Mouse (Mus musculus) frontal cortex, postnatal 36 days (tissue): Measurements from ENCODE around the gene Ier5.

ENCODE experiments used
- DNase-seq, 2 experiments: peaks; one replicate each; pipeline ENCODE4 v3.0.0; 2022; ENCODE audit warnings: low spot score in 2 of 2

Gene Ier5

DNA sequence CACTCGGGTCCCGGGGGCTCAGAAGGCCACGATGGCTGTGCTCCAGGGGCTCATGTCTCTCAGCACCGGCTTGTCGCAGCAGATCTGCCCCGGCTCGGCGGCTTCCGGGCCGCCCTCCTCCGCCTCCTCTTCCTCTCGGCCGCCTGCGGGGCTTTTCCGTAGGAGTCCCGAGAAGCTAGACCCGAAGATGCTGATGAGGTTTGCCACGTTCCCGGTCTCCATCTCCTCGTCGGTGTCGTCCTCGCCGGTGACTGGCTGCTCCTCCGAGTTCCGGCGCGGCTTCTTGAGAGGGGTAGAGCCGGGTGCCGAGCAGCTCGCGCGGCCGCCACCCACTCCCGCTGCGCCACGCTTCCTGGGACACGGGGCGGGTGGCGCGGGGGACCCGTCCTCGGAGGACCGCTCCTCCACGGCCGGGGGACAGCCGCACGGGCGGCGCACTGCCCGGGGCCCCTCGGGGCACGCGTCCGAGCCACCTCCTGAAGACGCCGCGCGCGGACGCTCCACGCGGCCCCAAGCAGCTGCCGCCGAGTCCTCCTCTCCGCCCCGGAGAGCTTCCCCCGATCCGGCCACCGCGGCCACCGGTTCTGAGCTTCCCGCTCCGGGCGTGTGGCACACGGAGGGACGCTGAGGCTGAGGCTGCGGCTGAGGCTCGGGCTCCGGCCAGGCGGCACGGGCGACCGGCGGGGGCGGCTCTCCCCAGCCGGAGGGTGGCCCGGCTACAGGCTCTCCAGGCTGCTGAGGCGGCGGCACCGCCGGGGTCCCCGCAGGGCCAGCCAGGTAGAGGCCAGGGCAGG lies 753 bp downstream of the Ier5 start:
- peak in 1 of 2 experiments; percentile 63 for DNase-seq

DNA sequence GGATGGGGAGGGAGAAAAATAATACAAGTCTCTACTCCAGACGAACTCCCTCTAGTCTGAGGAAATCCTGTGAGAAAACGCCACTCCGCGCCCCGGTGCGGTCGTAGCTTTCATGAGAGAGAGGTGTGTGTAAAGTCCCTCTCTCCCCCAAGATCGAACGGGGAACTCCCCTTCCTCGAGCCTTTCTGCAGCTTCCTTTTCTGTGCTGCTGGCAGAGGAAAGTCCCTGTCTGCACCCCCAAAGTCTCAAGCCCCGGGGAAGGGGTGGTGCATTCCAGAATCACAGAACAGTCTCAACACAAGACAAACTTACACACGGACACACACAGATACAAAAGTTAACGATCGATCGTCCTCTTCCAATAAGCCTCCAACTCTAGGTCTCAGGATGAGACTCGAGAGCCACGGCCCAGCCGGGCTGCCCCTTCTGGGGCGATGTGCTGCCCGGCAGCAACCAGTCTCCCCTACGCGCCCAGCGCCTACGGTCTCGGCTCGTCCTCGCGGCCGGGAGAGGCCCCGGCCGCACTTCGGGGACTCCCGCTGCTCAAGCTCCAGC lies 1.4 kb downstream of the Ier5 start:
- no peak for DNase-seq

DNA sequence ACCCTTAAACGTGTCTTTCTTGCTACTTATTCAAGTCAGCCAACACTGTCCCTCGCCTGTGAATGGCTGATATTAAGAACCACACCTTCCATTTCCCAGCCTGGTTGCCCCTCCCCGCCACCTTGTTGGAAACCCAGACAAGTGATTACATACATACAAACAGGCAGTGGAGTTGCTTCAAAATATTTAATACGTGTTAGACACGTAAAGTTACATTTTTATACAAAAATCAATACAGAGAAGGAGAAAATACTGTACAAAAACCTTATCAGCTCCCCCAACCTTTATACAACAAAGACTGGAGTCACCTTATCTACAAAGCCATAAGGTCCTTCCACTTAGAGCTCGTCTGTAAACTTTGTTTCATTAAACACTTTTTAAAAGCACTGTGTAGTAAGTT lies 2.1 kb downstream of the Ier5 start:
- no peak for DNase-seq

GRCm38 (mm10) chr1:155096620-155097261 lies 2.7 kb downstream of the Ier5 start:
- no peak for DNase-seq

DNA sequence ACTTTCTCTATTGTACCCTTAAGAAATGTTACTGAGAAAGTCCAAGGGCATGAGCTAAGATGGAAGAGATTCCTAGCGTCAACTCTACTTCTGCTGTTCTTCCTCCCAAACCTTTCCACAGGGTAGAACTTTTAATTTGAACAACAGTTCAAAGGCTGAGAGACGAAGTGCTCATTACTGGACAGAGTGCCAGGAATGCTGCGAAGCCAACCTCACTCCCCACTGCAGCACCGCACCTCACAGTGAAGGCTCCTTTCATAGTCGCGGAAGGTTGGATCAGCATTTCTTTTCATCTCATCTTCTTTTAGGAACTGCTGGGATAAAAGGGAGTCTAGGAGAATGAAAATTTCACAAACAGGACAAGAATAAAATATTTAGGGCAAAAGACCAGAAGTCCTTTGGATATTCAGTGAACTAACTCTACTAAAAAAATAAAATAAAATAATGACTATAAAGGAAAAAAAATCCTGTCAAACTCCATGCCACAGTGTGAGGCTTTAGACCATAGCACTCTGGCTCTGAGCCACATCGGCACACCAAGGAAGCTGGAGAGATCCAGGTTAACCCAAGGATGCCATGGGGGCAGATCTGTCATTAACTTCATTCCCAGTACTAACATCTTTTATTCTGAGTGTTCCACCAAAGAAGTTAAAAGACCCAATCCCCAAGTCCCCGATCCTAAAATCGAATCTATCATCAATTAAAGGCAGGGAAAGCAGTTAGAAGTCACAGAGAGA lies 5.3 kb downstream of the Ier5 start:
- DNase-seq, result no peak

DNA sequence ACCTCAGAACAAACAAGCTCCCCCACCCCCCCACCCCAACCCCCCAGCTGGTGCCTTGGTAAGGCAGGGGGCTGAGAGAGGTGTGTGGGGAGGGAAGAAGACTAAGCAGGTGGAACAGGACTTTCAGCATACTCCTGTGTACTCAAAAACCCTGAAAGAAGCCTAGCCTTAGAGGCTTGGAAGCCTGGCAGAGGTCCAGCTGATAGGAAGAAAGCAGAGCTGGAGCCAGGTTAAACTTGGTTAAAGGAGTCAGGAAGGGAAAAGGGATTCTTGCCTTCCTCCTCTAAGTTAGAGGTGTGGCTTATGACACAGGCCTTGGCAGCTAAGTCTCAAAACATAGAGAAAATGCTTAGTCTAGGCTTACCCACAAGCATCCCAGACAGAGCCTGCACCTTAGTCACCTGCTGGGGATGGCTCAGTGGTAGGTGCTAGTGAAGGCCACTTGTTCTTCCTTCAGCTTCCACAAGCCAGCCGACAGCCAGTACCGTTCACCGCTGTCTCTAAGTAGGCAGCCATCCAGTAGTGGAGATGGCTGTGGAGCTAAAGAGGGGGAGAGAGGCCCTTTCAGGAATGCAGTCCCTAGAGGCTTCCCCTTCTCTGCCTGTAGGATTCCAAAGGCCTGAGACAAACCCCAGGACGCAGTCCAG lies 6.2 kb downstream of the Ier5 start:
- DNase-seq, result no peak

GRCm38 (mm10) chr1:155091842-155092800 lies 7.3 kb downstream of the Ier5 start:
- DNase-seq, result peak in 1 of 2 experiments; percentile 65

- DNase-seq, result peak; percentile 68 to 85
Observed at GRCm38 (mm10) chr1:155091374-155091841, 8.0 kb downstream of the Ier5 start.

DNA sequence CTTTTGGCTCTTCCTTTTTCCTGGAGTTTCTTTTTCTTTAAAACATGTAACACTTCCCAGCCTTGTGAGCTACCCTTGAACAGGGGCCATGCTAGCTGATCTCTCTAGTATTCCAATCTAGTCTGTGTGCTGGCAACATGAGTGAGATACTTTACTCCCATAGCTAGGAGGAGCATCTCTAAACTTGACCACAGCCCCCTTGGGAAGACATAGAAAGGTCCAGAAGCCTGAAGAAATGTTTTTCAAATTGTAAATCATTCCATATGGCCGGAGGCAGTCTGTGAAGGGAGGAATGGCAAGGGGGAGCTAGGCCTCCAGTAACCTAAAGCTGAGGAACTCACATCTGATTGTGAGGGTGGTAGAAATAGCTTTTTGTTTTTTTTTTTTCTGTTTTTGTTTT lies 8.7 kb downstream of the Ier5 start:
- no peak for DNase-seq

GRCm38 (mm10) chr1:155090327-155090726 lies 9.1 kb downstream of the Ier5 start:
- no peak for DNase-seq

GRCm38 (mm10) chr1:155088847-155089603 lies 10.4 kb downstream of the Ier5 start:
- DNase-seq, result peak in 1 of 2 experiments; percentile 50

- DNase-seq, result no peak
Observed at GRCm38 (mm10) chr1:155088046-155088445, 11.4 kb downstream of the Ier5 start.

- DNase-seq, result peak; percentile 54 to 63
Observed at GRCm38 (mm10) chr1:155086893-155087292, 12.5 kb downstream of the Ier5 start.

GRCm38 (mm10) chr1:155086416-155086815 lies 13.0 kb downstream of the Ier5 start:
- DNase-seq, result no peak

DNA sequence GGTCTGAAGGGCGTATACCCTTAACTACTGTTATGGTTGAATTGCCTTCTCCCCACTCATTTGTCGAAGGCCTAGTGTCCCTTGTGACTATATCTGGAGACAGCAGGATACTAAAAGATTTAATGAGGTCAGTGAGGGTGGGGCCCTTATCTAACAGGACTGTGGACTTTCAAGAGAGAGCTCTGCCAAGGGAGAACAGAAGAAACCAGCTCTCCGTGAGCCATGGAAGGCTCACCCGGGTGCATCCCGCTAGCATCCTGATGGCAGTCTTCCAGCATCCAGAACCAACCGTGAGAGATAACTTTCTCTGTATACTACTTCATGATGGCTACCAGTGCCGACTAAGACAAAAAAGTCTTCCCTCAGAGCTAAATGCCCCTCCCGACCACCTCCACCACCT lies 14.6 kb downstream of the Ier5 start:
- DNase-seq, result no peak

GRCm38 (mm10) chr1:155083271-155084265 lies 15.9 kb downstream of the Ier5 start:
- peak; percentile 91 to 93 for DNase-seq

- no peak for DNase-seq
Observed at GRCm38 (mm10) chr1:155082965-155083268, 16.5 kb downstream of the Ier5 start.

GRCm38 (mm10) chr1:155082158-155082964 lies 17.1 kb downstream of the Ier5 start:
- DNase-seq, result no peak
